Mouse (Mus musculus): Measurements from ENCODE around the gene Thoc7.

The Thoc7 gene

DNA sequence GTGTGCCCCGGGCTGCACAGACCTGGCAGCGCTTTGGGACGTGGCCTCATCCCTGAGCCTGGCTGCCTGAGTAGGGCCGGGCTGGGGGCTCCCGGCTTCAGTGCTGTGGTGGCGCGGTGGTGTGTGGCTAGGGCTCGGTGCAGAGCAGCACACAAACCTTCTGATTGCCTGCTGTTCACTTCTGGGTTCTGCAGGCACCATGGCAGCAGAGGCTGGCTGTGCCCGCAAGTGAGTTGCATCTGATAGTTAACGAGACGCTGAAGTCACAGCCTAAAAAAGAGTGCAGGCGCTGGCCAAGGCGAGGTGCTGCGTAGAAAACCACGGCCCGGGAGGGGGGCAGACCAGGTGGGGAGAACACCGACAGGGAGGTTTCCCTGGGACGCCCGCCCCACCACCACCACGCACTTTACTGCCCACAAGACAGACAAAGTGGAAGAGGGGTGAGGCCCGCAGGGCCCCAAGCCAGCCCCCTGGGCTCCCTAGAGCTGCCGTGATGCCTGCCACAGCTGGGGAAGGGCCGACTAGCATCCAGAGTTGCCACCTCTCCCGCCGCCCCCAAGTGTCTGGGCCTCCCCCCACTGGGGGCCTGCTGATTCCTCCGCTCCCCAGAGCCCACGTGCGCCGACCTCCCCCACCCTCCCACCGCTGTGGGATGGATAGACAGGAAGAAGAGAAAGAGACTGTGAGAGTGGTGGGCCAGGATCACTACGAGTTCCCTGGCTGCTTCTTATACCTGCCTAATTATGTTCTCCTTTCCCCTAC is 28.2 kb downstream of the Thoc7 start:
- DNase-seq (ENCODE audit: low read depth, low spot score): no peak

DNA sequence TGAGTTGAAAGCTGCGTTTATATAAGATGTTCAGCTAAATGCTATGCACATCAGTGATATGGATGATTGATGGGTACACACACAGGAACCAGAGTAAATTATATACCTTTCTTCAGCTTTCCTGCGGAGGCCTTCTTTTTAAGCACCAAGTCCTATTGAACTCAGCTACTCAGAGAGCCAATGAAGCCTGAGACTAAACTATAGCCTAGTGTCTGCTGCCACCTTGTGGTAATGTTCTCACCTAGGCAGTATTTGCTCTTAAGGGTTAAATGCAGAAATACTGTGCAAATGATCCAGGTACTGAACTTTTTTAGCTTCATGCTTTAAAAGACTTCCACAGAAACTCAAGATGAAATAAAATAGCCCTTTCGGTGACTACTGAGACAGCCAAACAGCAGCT is 44.0 kb downstream of the Thoc7 start:
- DNase-seq (ENCODE audit: low read depth, low spot score): peak; percentile 81

DNA sequence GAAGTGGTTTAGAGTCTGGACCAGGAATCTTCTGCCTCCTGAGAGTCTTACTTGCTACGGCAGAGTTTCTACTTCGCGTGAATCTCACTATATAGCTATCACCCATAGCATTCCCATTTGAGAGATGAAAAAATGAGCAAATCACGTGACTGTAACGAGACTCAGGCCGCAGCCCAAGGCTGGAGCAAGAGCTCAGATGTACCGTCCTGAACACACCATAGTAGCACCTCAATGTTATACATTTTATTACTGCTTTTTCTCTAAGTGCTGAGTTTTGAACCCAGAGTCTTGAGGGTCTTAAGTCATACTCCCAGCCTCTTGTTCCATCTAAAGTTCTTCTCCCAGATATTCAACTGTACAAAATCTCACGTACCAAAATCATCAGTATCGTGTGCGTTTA is 44.4 kb downstream of the Thoc7 start:
- no peak for DNase-seq (ENCODE audit: low read depth, low spot score)

DNA sequence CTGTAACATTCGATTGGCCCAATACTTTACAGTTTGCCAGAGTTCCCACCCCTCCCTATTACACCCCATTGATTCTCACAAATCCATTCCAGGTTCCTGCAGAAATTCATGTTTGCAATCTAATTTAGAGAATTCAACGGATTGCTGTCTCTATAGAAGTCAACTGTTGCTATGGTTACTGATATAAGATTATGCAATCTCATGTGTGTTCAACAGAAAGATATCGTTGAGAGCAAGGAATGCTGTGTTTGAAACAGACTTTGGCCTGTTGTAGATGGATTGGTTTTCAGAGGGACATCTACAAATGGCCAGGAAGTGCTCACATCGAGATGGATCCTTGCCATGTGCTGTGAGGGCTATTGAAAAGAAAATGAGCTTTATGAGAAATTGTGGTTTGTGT is 46.4 kb downstream of the Thoc7 start:
- peak; percentile 9 for DNase-seq (ENCODE audit: low read depth, low spot score)

DNA sequence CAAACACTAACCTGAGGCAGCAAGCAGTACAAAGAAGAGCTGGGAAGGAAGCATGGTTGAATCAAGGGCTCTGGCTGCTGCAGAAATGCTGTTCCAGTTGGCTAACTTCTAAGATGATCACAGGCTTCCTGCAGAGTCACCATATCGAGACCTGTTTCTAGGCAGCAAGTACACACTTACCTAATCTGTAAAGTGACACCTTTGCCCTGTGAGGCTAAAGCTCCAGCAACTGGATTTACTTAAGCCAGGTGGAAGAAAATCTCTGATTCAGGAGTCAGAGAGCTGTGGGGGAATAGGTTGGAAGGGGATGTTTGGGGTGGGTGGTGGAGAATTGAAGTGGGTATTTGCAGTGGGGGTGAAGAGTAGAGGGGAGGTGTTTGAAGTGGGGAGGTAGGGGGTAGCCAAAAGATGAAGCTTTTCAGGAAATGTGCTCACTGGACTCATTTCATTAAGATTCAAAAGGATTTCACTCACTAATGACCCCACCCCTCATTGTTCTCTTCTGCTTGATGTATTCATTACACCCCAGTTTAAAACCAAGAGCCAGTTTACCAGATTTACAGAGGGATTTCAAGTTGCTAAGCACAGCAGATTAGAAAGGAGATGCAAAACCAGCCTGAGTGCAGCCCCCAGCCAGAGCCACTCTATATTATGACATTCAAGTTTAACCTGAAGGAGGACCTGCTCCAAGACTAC is 47.1 kb downstream of the Thoc7 start, which contains the start of gene Gm281:
Gene Gm281 (minus strand): TSS at position 92 of the 696 bp plus-strand sequence.
- no peak for DNase-seq (ENCODE audit: low read depth, low spot score)

DNA sequence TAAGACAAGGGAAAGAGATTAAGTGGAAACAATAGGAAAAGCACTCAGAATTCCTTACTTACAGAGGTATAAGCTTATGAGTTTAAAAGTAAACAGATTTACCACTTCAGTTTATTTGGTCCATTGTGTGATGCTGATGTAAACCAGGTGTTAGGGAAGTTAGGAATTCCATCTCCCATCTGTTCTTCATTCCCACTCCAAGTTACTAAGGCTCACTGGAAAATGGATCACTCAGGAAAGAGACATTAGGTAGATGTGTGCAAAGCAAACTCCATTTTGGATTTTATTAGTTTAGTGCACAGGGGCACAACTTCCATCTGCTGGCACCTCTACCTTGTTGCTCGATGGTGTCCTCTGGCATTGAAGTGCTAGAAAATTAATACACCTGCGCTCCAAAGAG is 51.5 kb downstream of the Thoc7 start:
- no peak for DNase-seq (ENCODE audit: low read depth, low spot score)

DNA sequence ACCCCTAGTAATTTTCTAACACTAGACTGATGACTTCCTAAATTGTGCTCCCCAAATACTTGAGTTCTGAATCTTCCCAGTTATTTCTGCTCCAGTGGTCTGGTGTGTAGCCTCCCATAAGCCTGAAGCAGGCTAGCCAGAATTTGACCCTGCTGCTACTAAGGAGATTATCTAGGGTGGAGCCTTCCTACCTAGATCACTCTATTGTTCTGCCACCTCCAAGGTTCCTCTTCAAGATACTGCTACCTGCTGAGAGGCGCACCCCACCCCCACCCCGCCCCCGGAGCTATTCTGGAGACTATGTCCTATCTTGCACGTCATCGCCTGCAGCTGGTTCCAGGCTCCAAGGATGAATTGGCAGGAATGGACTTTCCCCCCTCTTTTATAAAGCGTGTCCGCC is 54.5 kb downstream of the Thoc7 start:
- no peak for DNase-seq (ENCODE audit: low read depth, low spot score)

DNA sequence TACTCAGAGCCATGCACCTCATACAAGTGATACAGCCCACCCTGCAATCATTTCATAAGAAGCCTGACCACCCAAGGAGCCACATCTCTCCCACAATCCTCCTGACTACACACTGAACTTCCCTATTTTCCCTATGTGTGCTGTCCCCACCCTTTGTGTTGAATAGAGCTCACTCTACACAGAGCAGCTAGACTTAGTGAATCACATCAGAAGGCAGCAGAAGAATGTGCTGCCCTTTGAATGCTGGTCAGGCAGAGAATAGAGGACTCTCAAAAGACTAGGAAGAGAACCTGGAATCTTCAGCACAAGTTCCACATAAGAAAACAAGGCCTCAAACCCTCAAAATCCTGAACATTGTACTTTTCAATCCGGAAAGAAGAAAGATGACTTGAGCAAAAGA is 55.2 kb downstream of the Thoc7 start:
- no peak for DNase-seq (ENCODE audit: low read depth, low spot score)

DNA sequence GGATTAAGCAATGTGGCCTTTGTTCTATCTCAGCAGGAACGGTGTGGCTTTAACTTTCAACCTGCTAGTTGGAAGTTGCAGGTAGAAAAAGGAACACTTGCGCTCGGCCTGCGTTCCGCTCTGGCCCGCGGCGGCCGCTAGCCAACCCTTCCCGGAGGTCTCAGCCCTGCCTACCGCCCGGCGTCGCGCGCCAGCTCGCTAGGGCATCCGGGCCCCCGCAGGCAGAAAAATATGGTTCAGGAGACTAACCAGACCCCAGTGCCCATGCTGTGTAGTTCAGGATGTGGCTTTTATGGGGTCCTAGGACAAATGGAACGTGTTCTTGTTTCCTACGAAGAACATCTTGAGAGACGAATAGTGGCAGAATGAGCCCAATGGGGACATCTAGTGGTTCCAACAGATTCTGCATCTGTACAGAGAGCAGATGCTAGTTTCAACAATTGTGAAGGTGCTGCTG is 60.0 kb downstream of the Thoc7 start:
- peak; percentile 54 for DNase-seq (ENCODE audit: low read depth, low spot score)

All from telencephalon, adult 2 months (tissue).